Mouse (Mus musculus): Measurements from ENCODE around the gene 4930562C15Rik. TPM values are rescaled to one million over a fixed set of nuclear protein-coding genes. Genes with fewer than 3 reads are reported as not detected.

The 4930562C15Rik gene
- 0.60 TPM for polyA plus RNA-seq (2017; shearing (Covaris generic))

DNA sequence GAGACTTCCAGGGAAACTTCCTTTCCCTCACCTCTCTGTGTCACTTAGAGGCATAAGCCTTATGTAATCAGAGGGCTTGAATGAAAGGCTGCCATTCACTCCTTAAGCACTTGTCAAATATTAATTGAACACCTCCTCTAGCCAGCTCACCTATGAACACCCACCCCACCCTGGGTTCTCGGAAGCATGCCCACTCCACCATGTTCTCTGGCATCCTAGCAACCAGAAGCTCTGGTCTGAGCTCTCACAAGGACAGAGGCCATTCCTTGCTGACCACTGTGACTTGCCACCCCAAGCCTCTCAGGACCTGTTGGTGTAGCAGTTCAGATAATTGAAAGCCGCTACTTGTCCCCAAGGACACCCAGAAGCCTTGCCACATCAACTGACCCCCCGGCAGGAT lies at the start of gene 4930562C15Rik:
4930562C15Rik (plus strand) TSS at position 226 of the 400 bp plus-strand sequence.

GRCm38 (mm10) chr16:4789810-4790559 lies 45.2 kb upstream of the 4930562C15Rik start, which contains the start of gene Cdip1:
TSS of gene Cdip1 (minus strand) at chr16:4790292.

GRCm38 (mm10) chr16:4880136-4880825 lies 45.1 kb downstream of the 4930562C15Rik start, which contains the start of gene Ubald1:
TSS of gene Ubald1 (minus strand) at chr16:4880315.

GRCm38 (mm10) chr16:4885760-4886689 lies 50.8 kb downstream of the 4930562C15Rik start, which contains the start of gene Mgrn1:
TSS of gene Mgrn1 (plus strand) at chr16:4886249.

Other genes with a start within 250 kb of the 4930562C15Rik start
- 0.60 TPM for gene Glis2, start 240.7 kb upstream of the 4930562C15Rik start, polyA plus RNA-seq (2017; shearing (Covaris generic))
- 20.0 TPM for gene Pam16, start 210.4 kb upstream of the 4930562C15Rik start, polyA plus RNA-seq (2017; shearing (Covaris generic))
- 1.1 TPM for gene Vasn, start 195.5 kb upstream of the 4930562C15Rik start, polyA plus RNA-seq (2017; shearing (Covaris generic))
- 65.2 TPM for gene Dnaja3, start 195.4 kb upstream of the 4930562C15Rik start, polyA plus RNA-seq (2017; shearing (Covaris generic))
- gene Coro7, start 155.6 kb upstream of the 4930562C15Rik start, polyA plus RNA-seq (2017; shearing (Covaris generic)), result 172 TPM
- 11.9 TPM for gene Nmral1, start 116.1 kb upstream of the 4930562C15Rik start, polyA plus RNA-seq (2017; shearing (Covaris generic))
- 105 TPM for gene Hmox2, start 109.1 kb upstream of the 4930562C15Rik start, polyA plus RNA-seq (2017; shearing (Covaris generic))
- 60.6 TPM for gene Cdip1, start 45.1 kb upstream of the 4930562C15Rik start, polyA plus RNA-seq (2017; shearing (Covaris generic))
- gene Ubald1, start 44.9 kb downstream of the 4930562C15Rik start, polyA plus RNA-seq (2017; shearing (Covaris generic)), result 55.7 TPM
- 56.5 TPM for gene Mgrn1, start 50.8 kb downstream of the 4930562C15Rik start, polyA plus RNA-seq (2017; shearing (Covaris generic))
- gene Nudt16l1, start 103.3 kb downstream of the 4930562C15Rik start, polyA plus RNA-seq (2017; shearing (Covaris generic)), result 172 TPM
- 90.3 TPM for gene Anks3, start 128.8 kb downstream of the 4930562C15Rik start, polyA plus RNA-seq (2017; shearing (Covaris generic))
- not detected for gene Sept12, start 162.4 kb downstream of the 4930562C15Rik start, polyA plus RNA-seq (2017; shearing (Covaris generic))
- not detected for gene Smim22, start 171.9 kb downstream of the 4930562C15Rik start, polyA plus RNA-seq (2017; shearing (Covaris generic))
- 21.6 TPM for gene Rogdi, start 178.1 kb downstream of the 4930562C15Rik start, polyA plus RNA-seq (2017; shearing (Covaris generic))
- 180 TPM for gene Glyr1, start 214.4 kb downstream of the 4930562C15Rik start, polyA plus RNA-seq (2017; shearing (Covaris generic))
- gene Ubn1, start 214.6 kb downstream of the 4930562C15Rik start, polyA plus RNA-seq (2017; shearing (Covaris generic)), result 18.5 TPM

Data from CD4-positive, CD25-positive, alpha-beta regulatory T cell, adult 9 weeks (primary cell).